Mouse (Mus musculus) layer of hippocampus, adult 11-12 months (tissue): Measurements from ENCODE around the gene Arhgap31.

Experiments
- DNase-seq: peaks from one replicate; pipeline ENCODE4 v3.0.0; 2022; ENCODE audit warnings: low spot score

The Arhgap31 gene

GRCm38 (mm10) chr16:38649431-38649827 is 63.6 kb downstream of the Arhgap31 start:
- no peak for DNase-seq

- DNase-seq = no peak
These were observed 64.2 kb downstream of the Arhgap31 start for GRCm38 (mm10) chr16:38648783-38649430.

- no peak for DNase-seq
These were observed 64.9 kb downstream of the Arhgap31 start for GRCm38 (mm10) chr16:38648155-38648554.

- no peak for DNase-seq
These were observed 68.6 kb downstream of the Arhgap31 start for GRCm38 (mm10) chr16:38644455-38644854.

GRCm38 (mm10) chr16:38637085-38637484 is 76.0 kb downstream of the Arhgap31 start:
- no peak for DNase-seq

GRCm38 (mm10) chr16:38636682-38637081 is 76.4 kb downstream of the Arhgap31 start:
- DNase-seq = no peak

- no peak for DNase-seq
These were observed 77.2 kb downstream of the Arhgap31 start for GRCm38 (mm10) chr16:38635833-38636390.

GRCm38 (mm10) chr16:38632147-38632546 is 80.9 kb downstream of the Arhgap31 start:
- peak; percentile 64 for DNase-seq

- DNase-seq = no peak
These were observed 87.2 kb downstream of the Arhgap31 start for GRCm38 (mm10) chr16:38625811-38626369.

GRCm38 (mm10) chr16:38625411-38625810 is 87.7 kb downstream of the Arhgap31 start:
- DNase-seq = no peak

GRCm38 (mm10) chr16:38624303-38624702 is 88.8 kb downstream of the Arhgap31 start:
- no peak for DNase-seq

- no peak for DNase-seq
These were observed 90.8 kb downstream of the Arhgap31 start for GRCm38 (mm10) chr16:38622283-38622682.

GRCm38 (mm10) chr16:38620696-38621450 is 92.2 kb downstream of the Arhgap31 start:
- no peak for DNase-seq

- peak; percentile 89 for DNase-seq
These were observed 94.0 kb downstream of the Arhgap31 start for GRCm38 (mm10) chr16:38619054-38619453.

- no peak for DNase-seq
These were observed 95.1 kb downstream of the Arhgap31 start for GRCm38 (mm10) chr16:38617977-38618376.

- no peak for DNase-seq
These were observed 99.4 kb downstream of the Arhgap31 start for GRCm38 (mm10) chr16:38613646-38614045.

GRCm38 (mm10) chr16:38612646-38613045 is 100.4 kb downstream of the Arhgap31 start:
- no peak for DNase-seq

GRCm38 (mm10) chr16:38609092-38609491 is 104.0 kb downstream of the Arhgap31 start:
- no peak for DNase-seq

GRCm38 (mm10) chr16:38608687-38609086 is 104.4 kb downstream of the Arhgap31 start:
- DNase-seq = no peak

- no peak for DNase-seq
These were observed 106.6 kb downstream of the Arhgap31 start for GRCm38 (mm10) chr16:38606509-38606908.

- peak; percentile 63 for DNase-seq
These were observed 109.9 kb downstream of the Arhgap31 start for GRCm38 (mm10) chr16:38602989-38603804.
